Mouse (Mus musculus): ENCODE results near the gene Cmtm1. TPM values are rescaled to one million over a fixed set of nuclear protein-coding genes. Genes with fewer than 3 reads are reported as not detected.
"Not testable (repeated sequence)": the region's sequence is repeated elsewhere in the genome, so short reads cannot be mapped to it uniquely, and the experiment has no call there.

Cmtm1 gene
- polyA plus RNA-seq, 1 experiment, result not detected

DNA sequence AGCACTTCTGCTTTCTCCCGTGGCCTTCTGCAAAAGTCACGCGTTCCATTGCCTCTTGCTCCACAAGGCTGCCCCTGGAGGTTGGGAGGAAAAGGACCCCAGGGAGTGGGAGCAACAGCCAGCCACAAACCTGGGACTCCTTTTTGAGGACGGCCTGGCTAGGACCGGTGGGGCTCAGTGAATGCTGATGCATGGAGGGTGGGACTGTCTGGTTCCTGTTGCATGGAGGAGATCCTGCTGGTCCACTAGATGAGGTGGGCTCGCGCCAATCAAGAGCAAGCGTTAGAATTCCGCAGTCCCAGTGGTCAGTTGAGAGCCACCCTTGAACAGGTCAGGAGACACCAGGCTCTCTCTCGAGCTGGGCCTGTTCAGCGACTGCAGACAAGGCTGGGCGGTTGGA lies 12.0 kb upstream of the Cmtm1 start, which contains the start of gene Cmtm2b:
Gene Cmtm2b, plus strand, starts transcription at position 301 of the 400 bp plus-strand sequence.
- not testable (repeated sequence) for DNase-seq (ENCODE audit: extremely low spot score in 1 of 2, low spot score in 1 of 2)

DNA sequence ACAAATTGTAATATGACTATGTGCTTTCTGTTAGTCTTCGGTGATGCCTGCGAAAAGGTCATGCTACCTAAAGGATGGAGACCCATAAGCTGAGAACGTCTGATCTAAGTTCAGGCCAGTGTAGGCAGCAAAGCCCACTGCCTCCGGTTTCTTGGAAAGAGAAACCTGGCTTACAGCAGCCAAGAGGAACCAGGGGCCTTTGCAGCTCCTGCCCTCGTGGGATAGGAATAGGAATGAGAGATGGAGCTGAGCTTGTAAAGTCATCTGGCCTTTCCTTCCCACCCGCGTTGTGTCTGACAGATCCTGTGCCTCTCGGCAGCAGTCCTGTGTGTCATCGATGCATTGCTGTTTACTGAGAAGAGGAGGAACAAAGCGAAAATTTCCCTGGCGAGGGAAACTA lies 11.3 kb upstream of the Cmtm1 start, which contains the start of gene Gm11020:
Gene Gm11020, plus strand, starts transcription at position 301 of the 400 bp plus-strand sequence.
- not testable (repeated sequence) for DNase-seq (ENCODE audit: extremely low spot score in 1 of 2, low spot score in 1 of 2)

DNA sequence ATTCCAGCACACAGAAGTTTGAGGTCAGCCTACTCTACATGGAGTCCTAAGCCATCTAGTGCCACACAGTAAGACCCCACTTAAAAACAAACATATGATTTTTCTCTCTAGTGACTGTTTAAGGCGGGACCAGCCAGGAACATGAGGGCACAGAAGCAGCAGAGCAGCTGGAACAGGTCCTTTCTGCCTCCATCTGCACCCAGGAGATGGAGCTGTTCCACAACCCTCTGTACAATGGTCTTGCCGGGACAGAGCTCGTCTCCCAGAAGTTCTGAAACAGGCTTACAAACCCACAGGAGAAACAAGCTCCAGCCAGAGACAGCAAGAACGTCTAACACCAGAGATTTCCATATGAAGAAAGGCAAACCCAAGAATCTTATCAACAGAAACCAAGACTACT lies 3.4 kb upstream of the Cmtm1 start:
- peak in 1 of 2 experiments; percentile 18 for DNase-seq (ENCODE audit: extremely low spot score in 1 of 2, low spot score in 1 of 2)

DNA sequence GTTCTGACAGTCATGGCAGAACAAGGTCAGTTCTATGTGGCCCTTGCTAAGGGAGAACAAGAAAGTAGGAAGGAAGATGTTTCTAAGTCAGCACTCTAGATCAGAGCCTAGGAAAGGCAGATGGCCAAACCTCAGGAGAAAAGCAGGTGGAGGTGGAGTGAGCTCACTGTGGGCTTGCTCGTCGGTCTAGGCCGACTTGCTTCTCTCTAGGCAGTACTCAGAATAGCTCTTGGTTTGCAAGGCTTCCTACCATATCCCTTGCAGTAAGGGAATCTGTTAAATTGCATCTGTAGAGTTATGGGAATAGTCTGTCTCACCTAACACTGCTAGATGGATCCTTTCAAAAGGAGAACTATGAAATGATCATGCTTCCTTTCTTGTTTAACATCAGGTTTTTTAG lies 2.1 kb upstream of the Cmtm1 start:
- not testable (repeated sequence) for DNase-seq (ENCODE audit: extremely low spot score in 1 of 2, low spot score in 1 of 2)

- DNase-seq (ENCODE audit: extremely low spot score in 1 of 2, low spot score in 1 of 2), result not testable (repeated sequence)
Observed at GRCm38 (mm10) chr8:104308341-104308740, 1.6 kb downstream of the Cmtm1 start.

DNA sequence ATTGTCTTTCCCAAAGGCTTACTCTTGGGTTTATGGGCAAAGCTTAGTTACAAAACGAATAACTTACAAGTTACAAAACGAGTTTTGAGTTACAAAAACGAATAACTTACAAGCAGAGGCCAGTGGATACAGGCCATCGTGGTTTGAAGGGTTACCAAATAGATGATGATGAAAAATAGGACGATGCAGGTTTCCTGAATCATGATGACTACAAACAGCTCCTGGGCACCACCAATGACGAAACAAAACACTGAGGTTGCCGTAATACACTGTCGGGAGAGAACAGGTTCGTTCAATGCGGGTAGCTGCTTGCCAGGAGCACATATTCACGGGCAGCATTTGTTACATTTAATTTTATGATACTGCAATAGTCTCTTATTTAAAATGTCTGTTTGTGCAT lies 5.0 kb downstream of the Cmtm1 start:
- DNase-seq (ENCODE audit: extremely low spot score in 1 of 2, low spot score in 1 of 2), result no peak

GRCm38 (mm10) chr8:104302536-104302935 lies 7.4 kb downstream of the Cmtm1 start:
- not testable (repeated sequence) for DNase-seq (ENCODE audit: extremely low spot score in 1 of 2, low spot score in 1 of 2)

GRCm38 (mm10) chr8:104301577-104301976 lies 8.4 kb downstream of the Cmtm1 start:
- DNase-seq (ENCODE audit: extremely low spot score in 1 of 2, low spot score in 1 of 2), result not testable (repeated sequence)

GRCm38 (mm10) chr8:104294396-104294795 lies 15.5 kb downstream of the Cmtm1 start:
- no peak for DNase-seq (ENCODE audit: extremely low spot score in 1 of 2, low spot score in 1 of 2)

- DNase-seq (ENCODE audit: extremely low spot score in 1 of 2, low spot score in 1 of 2), result not testable (repeated sequence)
Observed at GRCm38 (mm10) chr8:104293081-104293480, 16.9 kb downstream of the Cmtm1 start, which contains the start of gene Cmtm2a. Gene Cmtm2a (minus strand): TSS chr8:104293181.

DNA sequence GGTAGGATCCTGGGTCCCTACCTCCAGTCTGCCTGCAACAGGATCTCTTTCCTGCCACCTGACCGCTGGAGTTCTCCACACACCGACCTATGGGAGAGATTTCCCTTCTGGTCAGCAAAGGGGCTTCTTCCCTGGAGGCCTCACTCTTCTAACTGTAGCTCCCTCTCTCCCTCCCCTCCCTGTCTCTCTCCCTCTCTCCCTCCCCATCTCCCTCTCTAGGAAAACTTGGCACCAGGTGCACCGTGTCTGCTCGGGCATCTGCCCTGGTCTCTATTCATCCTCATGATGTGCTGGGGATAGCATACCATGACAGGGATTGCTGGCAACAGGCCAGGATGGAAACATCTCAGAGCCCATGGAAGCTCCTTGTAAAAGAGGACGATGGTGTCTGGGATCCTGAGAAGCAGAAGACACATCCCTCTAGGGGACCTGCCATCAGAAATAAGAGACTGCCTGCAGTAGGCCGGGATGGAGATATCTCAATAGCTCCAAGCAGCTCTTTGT lies 41.0 kb downstream of the Cmtm1 start:
- DNase-seq (ENCODE audit: extremely low spot score in 1 of 2, low spot score in 1 of 2), result no peak

DNA sequence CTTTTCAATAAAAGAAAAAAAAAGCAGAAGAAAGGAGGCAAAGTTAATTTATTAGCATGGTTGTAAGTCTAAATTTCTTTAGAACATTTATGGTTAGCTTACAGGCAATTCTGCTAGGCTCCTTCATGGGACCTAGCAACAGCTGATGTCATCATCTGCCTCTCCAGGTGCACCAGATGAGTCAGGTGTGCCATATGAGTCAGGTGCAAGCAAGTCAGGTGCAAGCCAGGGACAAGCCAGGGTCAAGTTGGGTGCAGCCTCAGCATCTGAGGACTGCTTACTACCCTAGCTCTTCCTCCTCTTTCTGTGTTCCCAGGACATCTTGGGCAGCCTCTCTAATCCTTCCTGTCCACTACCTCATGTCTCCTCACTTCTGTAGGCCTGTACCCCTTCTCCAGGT lies 41.6 kb downstream of the Cmtm1 start:
- DNase-seq (ENCODE audit: extremely low spot score in 1 of 2, low spot score in 1 of 2), result no peak

DNA sequence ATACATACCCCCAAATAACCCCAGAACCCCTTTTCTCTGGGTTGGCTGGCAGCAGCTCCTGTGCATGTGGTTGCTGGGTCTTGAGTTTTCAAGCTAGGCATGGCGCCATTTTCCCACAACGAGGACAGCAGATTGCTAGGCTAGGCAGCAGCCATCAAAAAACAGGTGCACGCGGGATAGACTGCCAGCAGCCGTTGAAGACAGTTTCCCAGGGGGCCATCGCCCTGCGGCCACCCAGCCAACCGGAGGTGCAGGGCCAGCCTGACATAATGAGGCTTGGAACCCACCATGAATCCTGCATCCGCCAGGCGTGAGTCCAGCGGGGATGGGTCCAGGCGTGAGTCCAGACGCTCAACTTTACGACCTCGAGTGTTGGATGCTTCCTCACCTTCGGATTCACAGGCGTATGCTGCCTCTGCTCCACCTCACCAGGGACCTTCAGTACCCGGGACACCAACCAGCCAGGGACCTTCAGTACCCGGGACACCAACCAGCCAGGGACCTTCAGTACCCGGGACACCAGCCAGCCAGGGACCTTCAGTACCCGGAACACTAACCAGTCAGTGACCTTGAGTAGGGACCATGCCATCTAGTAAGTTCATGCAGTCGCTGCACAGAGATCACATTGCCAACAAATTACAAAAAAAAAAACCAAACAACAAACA lies 45.5 kb downstream of the Cmtm1 start:
- not testable (repeated sequence) for DNase-seq (ENCODE audit: extremely low spot score in 1 of 2, low spot score in 1 of 2)

- DNase-seq (ENCODE audit: extremely low spot score in 1 of 2, low spot score in 1 of 2), result not testable (repeated sequence)
Observed at GRCm38 (mm10) chr8:104261802-104262201, 48.1 kb downstream of the Cmtm1 start.

GRCm38 (mm10) chr8:104253016-104253415 lies 56.9 kb downstream of the Cmtm1 start:
- DNase-seq (ENCODE audit: extremely low spot score in 1 of 2, low spot score in 1 of 2), result no peak

DNA sequence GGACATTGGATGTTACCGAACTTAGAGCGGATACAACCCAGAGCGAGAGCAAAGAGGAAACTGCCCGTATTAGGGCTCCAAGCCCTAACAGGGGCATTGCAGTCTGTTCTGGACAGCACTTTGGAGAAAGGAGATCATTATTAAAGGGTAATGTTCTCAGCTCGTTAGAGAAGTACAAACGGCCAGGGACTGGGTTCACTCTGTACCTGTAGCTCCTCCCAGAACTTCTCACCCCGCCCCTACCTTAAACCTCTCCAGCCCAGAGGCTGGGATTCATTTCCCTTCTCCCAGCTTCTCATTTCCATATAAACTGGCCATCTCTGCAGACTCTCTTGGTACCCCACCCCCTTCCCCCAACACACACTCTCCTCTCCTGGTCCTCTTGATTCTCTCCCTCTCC lies 58.5 kb downstream of the Cmtm1 start:
- no peak for DNase-seq (ENCODE audit: extremely low spot score in 1 of 2, low spot score in 1 of 2)

- peak; percentile 31 to 80 for DNase-seq (ENCODE audit: extremely low spot score in 1 of 2, low spot score in 1 of 2)
Observed at GRCm38 (mm10) chr8:104250439-104251367, 59.2 kb downstream of the Cmtm1 start, which contains the start of gene Cklf. Gene Cklf (plus strand): TSS chr8:104250861.

DNA sequence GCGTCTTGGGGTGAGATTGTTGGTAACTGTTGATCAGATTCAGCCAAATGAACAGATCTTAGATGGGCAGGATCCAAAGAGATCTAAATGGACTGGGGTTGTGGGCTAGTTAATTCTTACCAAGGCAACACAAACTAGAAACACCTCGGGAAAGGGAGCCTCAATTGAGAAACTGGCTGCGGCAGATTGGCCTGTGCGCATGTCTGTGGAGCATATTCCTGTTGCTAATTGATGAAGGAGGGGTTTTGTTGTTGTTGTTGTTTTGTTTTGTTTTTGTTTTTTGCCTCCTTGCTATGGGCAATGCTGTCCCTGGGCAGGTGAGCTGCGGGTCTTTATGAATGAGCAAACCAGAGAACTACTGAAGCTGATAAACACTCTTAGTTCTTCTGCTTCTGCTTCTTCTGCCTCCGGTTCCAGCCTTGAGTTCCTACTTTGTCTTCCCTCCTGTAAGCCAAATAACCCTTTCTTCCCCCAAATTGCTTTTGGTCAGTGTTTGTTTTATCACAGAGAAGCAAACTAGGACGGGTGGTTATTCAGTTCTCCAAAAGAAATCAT lies 60.4 kb downstream of the Cmtm1 start:
- DNase-seq (ENCODE audit: extremely low spot score in 1 of 2, low spot score in 1 of 2), result no peak

DNA sequence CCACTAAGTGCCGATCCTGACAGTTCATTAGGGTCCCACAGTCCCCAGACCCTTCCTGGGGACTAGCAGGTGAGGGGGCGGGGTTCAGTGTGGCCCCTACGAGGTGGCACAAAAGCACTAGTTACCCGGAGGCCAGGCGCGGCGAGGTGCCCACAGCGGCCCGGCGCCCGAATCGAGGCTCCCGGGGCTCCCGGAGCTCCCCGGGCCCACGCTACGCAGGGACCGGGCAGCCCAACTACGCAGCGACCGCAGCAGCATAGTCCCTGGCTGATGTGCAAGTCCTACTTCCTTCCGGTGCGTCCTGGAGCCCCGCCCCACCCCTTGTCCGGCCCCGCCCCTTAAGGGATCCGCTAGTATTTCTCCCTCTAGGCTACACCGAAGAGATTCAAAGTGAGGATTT lies 61.7 kb downstream of the Cmtm1 start, which contains the start of gene Tk2:
Gene Tk2, minus strand, starts transcription at position 283 of the 400 bp plus-strand sequence.
- DNase-seq (ENCODE audit: extremely low spot score in 1 of 2, low spot score in 1 of 2), result peak; percentile 34 to 74

DNA sequence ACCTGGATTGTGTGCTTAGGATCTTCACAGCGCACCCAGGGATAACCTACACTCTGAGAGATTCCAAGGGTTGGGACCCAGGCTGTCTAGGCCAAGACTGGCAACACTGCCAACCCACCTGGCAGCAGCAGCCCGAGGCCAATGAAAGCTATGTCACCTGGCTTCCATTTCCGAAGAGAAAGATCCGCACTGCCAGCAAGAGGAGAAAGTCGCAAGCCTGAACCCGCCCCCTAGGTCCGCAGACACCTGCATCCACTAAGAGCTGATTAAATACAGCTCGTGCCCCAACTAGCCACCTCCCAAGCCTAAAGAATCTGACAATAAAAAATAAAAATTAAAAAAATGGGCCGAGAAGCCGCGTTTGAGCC lies 62.1 kb downstream of the Cmtm1 start:
- DNase-seq (ENCODE audit: extremely low spot score in 1 of 2, low spot score in 1 of 2), result no peak

Measured in frontal cortex, adult 2 months (tissue).